Mouse (Mus musculus) urinary bladder, postnatal 36 days (tissue): Measurements from ENCODE around the gene Ipmk.

Experiments used
- DNase-seq, 2 experiments: peaks; one replicate each; pipeline ENCODE4 v3.0.0; 2022; ENCODE audit warnings: low spot score in 2 of 2, mixed read lengths in 1 of 2

Ipmk gene

DNA sequence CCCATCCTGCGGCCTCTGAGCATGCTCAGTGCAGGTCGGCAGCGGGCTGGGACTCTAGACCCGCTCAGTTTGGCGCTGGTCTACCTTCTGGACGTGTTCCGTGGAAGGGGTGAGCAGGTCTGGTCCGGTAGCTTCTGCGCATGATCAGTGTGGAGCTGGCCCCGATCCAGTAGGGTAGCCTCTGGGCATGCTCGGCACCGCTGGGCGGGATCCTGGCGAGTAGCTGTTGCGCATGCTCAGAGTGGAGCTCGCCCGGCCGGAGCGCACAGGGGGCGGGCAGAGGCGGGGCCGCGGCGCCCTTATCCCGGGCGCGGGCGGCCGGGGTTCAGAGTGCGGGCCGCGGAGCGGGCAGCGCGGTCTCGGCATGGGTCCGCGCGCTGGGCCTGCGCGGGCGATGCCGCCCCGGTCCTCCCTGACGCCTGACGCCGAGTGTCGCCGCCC, at the start of gene Ipmk:
TSS of gene Ipmk (plus strand) at position 255 of the 441 bp plus-strand sequence.
- peak; percentile 99 to 100 for DNase-seq

GRCm38 (mm10) chr10:71300161-71300560, 47.4 kb upstream of the Ipmk start:
- DNase-seq, result no peak

DNA sequence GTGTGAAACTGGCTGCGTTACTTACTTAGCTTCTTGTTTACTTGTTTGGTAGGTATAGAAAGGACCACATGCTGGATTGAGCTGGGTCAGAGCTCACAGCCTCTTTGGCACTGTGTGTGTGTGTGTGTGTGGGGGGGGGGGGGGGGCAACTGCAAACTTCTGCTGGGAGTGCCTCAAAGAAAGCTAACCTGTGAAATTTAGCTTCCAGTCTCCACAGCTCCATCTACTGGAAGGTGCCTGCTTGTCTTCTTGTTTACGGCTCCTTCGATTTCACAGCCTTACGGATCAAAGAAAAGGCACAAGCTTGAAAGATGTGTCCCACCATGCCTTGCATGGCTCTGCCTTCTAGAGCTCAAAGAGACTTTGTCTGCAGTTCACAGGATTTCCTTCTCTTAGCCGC, 45.1 kb upstream of the Ipmk start:
- no peak for DNase-seq

- DNase-seq, result peak in 1 of 2 experiments; percentile 26
Observed at GRCm38 (mm10) chr10:71306190-71306589, 41.4 kb upstream of the Ipmk start.

- DNase-seq, result no peak
Observed at GRCm38 (mm10) chr10:71306759-71307158, 40.8 kb upstream of the Ipmk start.

- DNase-seq, result no peak
Observed at GRCm38 (mm10) chr10:71308199-71308598, 39.4 kb upstream of the Ipmk start.

- DNase-seq, result no peak
Observed at GRCm38 (mm10) chr10:71310288-71310687, 37.3 kb upstream of the Ipmk start.

DNA sequence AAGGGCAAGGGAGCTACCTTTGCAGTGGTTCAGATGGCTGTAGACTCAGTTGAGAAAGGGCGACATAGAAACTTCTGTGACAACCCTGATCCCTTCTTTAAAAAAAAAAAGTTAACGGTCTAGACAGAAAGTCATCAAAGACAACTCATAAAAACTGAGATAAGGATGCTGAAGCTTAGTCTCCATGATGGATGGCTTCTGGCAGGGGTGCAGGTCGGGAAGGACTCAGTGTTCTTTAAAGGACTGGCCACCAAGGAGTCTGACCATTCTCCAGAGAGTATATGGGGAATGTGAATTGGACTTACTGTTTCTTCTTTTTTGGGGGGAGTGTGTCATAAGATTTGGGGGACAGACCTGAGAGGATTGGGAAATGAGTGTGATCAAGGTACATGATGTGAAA, 33.0 kb upstream of the Ipmk start:
- no peak for DNase-seq

DNA sequence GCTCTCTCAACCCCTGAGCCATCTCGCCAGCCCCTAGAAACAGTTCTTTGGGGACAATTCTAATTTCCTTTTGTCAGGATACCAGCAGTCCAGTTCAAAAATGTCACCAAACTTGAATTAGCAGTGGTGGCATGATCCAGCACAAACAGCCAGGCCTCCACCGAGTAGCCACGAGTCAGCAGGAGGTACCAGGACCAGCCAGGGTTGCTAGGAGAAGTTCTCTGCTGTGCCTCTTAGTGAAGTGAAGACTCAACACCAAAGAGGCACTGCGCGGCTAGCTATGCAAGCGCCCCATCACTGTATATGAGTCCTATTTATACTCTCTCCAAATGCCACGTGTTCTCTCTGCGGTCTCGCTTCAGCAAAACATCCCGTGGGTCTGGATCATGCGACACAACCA, 31.5 kb upstream of the Ipmk start:
- no peak for DNase-seq

DNA sequence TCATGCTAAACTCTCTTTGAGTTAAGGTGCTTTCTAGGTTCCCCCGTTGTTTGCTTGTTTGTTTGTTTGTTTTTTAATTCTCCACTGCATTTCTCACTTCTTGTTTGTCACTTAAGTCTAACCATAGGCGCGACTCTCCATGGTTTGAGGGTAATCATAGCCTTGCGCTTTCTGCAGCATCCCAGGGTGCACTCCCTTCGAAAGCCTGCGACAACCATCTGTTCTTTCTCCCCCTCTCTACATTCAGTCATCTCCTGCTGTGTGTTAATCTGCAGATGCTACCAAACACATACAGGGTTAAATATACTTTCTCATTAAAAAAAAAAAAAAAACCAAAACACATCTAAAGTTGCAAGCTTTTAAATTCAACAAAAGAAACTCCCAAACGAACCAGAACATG, 31.1 kb upstream of the Ipmk start:
- no peak for DNase-seq

DNA sequence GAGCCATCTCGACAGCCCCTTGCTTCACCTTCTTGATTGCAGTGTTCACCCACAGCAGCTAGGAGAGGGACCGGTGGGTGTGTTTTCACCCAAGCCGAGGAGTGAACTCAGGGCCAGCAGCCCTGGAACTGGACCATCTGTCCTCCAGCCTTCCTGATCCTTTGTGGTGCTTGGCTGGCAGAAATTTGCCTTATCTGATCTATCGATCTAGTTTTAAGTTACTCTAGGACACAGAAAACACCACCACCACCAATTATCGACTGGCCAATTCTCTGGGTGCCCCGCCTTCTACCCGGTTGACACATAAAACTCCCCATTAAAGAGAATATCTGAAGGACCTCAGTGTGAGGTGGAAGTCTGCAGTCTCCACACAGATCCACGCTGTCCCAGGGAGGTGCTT, 23.9 kb upstream of the Ipmk start:
- no peak for DNase-seq

GRCm38 (mm10) chr10:71326123-71326522, 21.4 kb upstream of the Ipmk start:
- DNase-seq, result no peak

DNA sequence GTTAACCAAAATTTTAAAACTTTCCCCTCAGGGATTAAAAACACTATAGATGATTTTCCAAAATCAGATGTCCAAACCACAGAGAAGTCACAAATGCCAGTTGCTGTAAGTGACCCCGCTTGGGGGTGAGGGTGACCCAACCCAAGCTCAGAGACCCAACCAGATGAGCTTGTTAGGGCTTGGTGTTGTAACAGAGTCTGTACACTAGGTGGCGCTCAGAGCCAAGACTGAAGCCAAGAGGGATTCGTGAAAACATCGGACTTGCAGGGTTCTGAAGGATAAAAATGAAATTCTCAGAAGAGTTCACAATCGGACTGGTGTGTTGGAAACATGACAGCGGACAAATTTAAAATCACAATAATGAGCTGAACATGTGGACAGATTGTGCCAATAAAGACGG, 20.8 kb upstream of the Ipmk start:
- DNase-seq, result peak; percentile 54 to 56

GRCm38 (mm10) chr10:71327386-71327785, 20.2 kb upstream of the Ipmk start:
- no peak for DNase-seq

DNA sequence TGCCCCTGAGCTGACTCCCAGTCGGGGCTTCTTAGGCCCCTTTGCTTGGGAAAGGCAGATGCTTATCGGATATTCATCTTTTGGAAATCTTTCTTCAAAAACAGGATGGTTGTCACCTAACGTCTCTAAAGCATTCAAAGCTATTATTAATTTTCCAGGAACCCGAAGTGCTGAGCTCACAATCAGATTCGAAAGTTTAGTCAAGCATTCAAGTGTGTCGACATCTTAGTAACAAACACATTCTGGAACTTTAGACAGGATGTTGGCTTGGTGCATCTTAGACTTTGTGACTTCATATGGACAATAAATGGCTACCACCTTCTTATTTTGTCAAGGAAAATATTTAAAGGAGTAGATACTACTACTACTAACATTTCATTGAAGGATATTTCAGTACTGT, 19.2 kb upstream of the Ipmk start:
- no peak for DNase-seq

- DNase-seq, result no peak
Observed at GRCm38 (mm10) chr10:71328870-71329269, 18.7 kb upstream of the Ipmk start.

DNA sequence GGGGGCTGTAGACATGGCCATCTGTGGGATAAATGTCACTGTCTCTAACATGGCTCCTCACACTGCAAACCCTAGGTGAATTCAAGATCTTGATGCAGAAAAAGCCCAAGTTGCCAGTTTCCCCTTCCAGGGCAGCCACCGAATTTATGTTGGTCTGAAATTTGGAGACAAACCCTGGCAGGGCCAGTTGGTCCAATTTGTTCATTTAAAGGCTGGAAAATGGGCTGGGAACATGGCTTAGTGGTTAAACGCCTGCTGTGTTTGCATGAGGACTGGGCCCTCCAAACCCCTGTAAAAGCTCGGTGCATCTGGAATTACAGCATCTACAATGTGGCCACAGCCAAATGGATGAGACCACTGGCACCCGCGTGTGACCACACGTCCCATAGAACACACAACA, 18.3 kb upstream of the Ipmk start:
- DNase-seq, result no peak

DNA sequence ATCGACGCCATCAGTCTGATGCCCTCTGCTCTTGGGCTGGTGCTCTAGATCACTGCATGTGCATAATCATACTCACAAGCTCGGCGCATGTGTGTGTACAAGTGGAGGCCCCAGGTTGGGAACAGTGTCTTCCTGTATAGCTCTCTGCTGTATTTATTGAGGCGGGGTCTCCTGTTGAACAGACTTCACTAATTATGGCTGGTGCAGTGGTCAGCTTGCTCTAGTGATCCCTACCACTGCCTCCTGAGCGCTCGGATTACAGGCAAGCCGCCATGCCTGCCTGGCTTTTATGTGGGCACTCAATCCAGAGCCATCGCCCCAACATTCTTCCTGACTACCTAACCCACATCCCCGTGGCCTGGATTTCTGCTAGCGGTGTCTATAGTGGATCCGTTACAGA, 17.5 kb upstream of the Ipmk start:
- no peak for DNase-seq

DNA sequence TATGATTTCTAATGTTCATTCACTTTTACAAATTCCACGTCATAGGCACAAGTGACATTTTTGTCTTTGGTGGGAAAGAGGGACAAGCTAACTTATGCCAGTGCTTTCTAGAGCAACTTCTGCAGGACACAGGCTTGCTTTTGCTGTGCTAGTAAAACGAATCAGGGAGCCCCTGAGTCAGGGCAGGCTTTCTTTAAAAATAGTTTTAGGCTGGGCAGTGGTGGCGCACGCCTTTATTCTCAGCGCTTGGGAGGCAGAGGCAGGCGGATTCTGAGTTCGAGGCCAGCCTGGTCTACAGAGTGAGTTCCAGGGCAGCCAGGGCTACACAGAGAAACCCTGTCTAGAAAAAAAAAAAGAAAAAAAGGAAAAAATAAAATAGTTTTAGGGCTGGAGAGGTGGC, 15.7 kb upstream of the Ipmk start:
- DNase-seq, result no peak

DNA sequence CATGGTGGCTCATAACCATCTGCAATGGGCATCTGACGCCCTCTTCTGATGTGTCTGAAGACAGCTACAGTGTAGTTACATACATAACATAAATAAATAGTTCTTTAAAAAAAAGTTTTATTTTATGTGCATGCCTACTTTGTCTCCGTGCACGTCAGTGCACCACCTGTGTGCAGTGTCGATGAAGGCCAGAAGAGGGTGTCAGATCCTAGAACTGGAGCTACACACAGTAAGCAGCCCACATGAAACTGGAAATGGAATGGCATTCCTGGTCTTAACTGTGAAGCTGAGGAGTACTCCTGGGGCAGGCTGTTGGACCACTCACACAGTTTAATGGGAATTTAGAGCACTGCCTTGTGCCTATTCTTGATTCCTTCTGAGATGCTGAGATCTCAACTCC, 15.2 kb upstream of the Ipmk start:
- no peak for DNase-seq

DNA sequence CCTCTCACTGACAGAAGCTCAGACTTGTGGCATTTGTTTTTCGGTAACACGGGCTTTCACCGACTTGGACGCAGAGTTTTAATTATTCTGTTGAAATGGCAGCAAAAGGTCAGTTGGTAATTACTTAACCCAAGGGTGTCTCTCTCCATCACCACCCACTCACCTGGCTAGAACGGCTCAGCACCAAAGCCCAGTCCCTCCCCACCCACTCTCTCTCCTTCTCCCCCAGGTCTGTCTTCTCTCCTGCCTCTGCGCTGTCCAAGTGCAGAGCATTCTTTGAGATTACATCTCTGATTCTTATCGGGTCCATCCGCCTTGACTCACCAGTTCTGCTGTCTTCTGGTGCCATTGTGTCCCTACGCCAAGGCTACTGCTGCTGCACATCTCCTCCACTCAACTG, 14.7 kb upstream of the Ipmk start:
- DNase-seq, result no peak

GRCm38 (mm10) chr10:71337733-71338132, 9.8 kb upstream of the Ipmk start:
- DNase-seq, result no peak

- DNase-seq, result no peak
Observed at GRCm38 (mm10) chr10:71338156-71338905, 9.2 kb upstream of the Ipmk start.

GRCm38 (mm10) chr10:71339463-71339862, 8.1 kb upstream of the Ipmk start:
- DNase-seq, result peak; percentile 42 to 44
